Mouse (Mus musculus): ENCODE results near the gene Tfap4.
A peak's percentile ranks its signal among the peaks of the same experiment; 100 is the strongest.

The Tfap4 gene

GRCm38 (mm10) chr16:4559715-4560144, at the start of gene Tfap4:
TSS of gene Tfap4 (minus strand) at chr16:4559854.
- DNase-seq (ENCODE audit: low read depth, low spot score) = peak; percentile 70

DNA sequence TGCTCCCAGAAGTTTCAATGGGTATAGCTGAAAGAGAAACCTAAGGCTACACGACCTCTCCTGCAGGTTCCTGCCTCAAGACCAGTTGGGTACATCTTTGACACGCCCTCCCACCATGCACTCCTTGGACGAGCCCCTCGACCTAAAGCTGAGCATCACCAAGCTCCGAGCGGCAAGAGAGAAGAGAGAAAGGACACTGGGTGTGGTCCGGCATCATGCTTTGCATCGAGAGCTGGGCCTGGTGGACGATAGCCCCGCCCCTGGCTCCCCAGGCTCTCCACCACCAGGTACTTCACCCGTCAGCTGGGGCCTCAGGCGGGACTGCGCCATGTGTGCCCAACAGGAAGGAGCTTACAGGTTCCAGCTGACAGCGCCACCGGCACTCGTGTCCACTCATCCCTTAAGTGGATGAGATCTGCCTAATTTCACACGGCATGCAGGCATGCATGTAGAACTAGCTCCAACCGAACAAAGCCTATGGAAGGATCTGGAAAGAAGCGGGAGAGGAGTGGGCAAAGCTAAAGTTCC, 48.9 kb upstream of the Tfap4 start:
- no peak for DNase-seq (ENCODE audit: low read depth, low spot score)

GRCm38 (mm10) chr16:4607818-4608531, 48.3 kb upstream of the Tfap4 start:
- DNase-seq (ENCODE audit: low read depth, low spot score) = peak; percentile 62

- peak; percentile 43 for DNase-seq (ENCODE audit: low read depth, low spot score)
Observed at GRCm38 (mm10) chr16:4606431-4607084, 46.9 kb upstream of the Tfap4 start.

- DNase-seq (ENCODE audit: low read depth, low spot score) = no peak
Observed at GRCm38 (mm10) chr16:4605514-4606131, 46.0 kb upstream of the Tfap4 start.

DNA sequence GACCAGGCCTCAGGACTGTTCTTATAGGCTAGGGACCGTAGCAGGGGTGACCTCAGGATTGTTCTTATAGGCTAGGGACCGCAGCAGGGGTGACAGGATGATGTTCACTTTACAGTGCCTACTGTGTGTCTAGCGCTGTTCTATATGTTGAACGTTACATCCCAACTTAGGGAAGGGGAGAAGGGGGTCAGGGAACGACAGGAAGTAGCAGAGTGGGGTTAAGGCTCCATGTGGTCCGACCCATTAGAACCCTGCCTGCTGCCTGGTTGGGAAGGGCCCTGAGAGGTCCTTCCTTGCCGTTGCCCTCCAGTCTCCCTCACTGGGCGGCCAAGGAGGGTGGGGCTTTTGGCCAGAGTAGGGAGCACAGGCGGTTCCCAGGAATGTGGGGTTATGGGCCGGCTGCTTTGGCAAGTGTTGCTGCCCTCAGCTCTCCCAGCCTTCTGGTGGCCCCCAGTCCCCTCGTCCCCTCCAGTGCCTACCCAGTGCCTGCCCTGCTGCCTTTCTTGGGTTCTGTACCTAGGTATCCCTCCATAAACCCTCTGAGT, 44.7 kb upstream of the Tfap4 start:
- no peak for DNase-seq (ENCODE audit: low read depth, low spot score)

- no peak for DNase-seq (ENCODE audit: low read depth, low spot score)
Observed at GRCm38 (mm10) chr16:4603453-4603837, 43.8 kb upstream of the Tfap4 start.

GRCm38 (mm10) chr16:4602766-4603452, 43.3 kb upstream of the Tfap4 start:
- DNase-seq (ENCODE audit: low read depth, low spot score) = no peak

DNA sequence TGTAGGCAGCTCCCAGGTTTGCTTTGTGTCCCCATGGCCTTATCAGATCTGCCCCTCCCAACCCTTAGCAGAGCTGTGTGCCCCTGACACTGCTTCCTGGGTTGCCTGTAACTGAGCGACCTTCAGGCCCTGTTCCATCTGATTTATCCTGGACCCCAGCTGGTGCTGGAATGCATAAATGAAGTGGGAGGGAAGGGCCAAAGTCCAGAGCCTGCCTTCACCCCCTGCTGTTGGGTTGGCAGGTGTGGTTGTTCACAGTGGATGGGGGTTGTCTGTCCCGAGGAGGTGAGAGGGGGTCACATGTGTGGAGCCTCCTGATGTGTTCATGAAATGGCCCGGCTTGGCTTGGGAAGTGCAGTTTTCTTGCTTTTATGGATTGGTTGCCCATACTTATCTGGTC, 42.5 kb upstream of the Tfap4 start:
- no peak for DNase-seq (ENCODE audit: low read depth, low spot score)

DNA sequence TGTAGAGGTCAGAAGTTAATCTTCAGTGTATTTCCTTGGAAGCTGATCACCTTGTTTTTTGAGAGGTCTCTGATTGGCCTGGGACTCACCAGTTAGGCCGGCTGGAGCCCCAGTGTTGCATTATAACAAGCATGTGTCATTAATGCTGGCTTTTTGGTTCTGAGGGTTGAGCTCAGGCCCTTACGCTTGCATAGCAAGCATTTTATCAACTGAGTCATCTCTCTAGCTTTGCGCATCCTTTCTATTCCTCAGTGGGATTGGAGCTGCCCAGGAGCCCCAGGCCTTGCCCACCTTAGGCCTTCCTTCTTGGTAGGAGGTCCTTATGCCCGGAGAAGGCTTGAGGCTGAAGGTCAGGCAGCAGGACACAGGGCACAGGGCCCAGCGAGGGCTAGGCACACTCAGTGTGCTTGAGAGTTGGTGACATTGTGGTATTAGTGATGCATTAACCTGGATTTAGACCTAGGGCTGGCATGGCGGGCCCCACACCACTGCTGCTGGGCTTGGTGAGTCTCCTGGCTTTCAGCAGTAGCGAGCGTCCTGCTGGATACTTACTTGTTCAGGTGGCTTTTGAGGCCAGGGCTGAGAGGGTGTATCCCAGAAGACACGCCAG, 41.2 kb upstream of the Tfap4 start:
- DNase-seq (ENCODE audit: low read depth, low spot score) = no peak

DNA sequence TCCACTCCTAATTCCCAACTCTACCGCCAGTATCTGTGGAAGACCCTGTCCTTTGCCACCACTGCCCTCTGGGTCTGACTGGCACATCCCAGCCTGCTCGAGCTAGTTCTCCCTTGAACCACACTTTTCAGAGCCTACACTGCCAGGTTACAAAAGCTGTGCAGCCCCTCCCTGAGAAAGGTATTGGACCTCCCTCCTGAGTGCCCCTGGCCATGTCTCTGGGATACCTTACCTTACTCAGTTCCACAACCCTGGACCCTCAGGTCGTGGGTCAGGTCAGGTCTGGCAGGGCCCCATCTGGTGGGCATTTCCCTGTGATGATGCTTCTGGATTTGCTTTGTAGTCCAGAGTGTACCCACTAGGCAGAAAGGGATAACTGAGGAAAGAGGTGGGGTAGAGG, 40.0 kb upstream of the Tfap4 start:
- no peak for DNase-seq (ENCODE audit: low read depth, low spot score)

DNA sequence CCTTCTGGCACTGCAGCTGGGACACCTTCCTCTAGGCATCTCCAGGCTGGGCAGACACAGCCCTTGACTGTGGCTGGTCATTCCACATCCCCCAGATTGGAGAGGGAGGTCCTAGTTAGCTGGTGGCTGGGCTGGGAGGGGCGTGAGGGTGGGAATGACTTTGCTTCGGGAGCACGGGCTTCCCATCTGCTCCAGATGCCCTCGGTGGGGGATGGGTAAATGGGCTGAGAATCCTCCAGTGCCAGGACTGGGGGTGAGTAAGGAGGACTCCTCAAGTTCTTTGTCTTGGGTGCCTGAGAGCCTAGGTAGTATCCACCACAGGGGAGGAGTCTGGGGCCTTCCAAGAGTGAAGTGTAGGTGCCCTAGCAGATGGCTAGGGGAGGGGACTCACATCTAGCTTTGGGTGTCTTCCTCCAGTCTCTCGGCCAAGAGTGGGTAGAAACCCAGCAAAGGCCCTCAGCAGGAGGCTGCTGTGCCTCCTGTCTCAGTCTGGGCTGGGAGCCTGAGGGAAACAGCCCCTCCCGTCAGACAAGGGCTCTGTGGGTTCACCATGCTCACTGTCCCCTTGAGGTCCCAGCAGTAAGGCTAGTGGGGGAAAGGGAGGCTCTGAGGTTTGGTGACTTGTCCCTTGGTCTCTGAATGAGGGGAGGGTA, 39.4 kb upstream of the Tfap4 start:
- no peak for DNase-seq (ENCODE audit: low read depth, low spot score)

DNA sequence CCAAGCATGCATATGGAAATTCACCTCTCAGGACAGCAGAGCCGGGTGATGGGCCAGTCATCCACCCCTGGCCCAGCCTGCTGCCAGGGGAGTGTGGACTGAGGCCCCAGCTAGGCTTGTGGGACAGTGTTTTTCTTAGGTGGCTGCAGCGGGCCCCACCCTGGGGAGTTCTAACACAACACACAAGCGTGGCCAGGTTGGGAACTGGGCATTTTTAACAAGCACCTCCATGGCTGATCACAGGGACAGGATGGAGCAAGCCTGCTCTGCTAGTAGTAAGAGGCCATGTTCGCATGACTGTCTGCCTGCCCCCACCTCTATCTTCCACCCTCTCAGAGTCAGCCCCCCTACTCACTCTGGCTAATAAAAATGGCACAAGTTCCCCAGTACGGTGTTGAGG, 38.4 kb upstream of the Tfap4 start:
- DNase-seq (ENCODE audit: low read depth, low spot score) = no peak

GRCm38 (mm10) chr16:4597296-4597695, 37.6 kb upstream of the Tfap4 start:
- no peak for DNase-seq (ENCODE audit: low read depth, low spot score)

GRCm38 (mm10) chr16:4596836-4597235, 37.2 kb upstream of the Tfap4 start:
- DNase-seq (ENCODE audit: low read depth, low spot score) = no peak

GRCm38 (mm10) chr16:4596141-4596728, 36.6 kb upstream of the Tfap4 start:
- DNase-seq (ENCODE audit: low read depth, low spot score) = no peak

DNA sequence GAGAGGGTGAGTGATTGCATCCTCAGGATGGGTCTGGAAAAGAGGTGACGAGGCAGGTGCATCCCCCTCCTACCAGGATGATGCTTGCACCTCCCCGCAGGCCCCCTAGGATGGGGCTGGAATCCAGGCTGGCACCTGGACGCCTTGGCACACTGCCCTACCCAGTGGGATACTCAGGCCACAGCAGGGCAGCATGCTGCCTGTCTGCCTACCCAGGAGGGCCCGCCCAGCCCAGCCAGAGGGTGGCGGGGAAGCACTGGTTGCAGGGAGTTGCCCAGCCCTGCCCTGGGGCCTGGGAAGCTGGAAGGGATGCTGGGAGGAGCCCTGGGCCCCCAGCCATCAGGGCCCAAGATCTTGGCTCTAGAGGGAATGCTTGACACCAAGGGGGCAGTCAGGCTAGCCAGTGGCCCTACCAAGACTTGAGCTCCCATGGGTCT, 35.9 kb upstream of the Tfap4 start:
- DNase-seq (ENCODE audit: low read depth, low spot score) = no peak

DNA sequence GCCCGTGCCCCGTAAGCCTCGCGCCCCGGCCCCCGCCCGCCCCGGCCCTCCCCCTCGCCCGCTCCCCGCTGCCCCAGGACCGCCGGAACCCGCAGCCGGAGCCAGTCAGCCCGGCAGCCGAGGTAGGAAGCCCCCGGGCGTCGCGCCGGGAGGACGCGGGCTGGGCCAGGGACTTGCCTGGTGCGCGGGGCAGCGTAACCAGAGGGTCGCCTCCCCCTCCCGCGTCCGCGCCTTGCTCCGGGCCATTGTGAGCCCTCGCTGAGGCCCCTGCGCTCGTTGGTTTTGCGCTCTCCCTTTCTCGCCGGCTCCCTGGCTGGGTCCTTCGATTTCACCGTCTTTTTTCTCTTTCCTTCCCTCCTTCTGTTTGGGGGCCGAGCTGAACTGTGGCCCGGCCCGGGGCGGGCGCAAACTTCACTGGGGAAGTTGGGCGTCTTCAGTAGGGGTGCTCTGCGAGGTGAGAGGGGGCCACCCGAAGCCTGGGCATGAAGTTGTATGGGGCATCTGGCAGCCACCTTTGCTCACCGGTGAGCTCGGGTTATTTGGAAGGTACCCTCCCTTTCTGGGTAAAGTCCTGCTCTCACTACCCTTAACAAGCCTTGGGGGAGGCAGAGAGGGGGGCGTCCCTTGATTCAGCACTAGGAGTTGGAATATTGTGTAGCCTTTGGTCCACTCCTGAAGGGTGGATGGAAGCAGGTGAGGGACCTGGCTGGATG, 35.3 kb upstream of the Tfap4 start:
- no peak for DNase-seq (ENCODE audit: low read depth, low spot score)

DNA sequence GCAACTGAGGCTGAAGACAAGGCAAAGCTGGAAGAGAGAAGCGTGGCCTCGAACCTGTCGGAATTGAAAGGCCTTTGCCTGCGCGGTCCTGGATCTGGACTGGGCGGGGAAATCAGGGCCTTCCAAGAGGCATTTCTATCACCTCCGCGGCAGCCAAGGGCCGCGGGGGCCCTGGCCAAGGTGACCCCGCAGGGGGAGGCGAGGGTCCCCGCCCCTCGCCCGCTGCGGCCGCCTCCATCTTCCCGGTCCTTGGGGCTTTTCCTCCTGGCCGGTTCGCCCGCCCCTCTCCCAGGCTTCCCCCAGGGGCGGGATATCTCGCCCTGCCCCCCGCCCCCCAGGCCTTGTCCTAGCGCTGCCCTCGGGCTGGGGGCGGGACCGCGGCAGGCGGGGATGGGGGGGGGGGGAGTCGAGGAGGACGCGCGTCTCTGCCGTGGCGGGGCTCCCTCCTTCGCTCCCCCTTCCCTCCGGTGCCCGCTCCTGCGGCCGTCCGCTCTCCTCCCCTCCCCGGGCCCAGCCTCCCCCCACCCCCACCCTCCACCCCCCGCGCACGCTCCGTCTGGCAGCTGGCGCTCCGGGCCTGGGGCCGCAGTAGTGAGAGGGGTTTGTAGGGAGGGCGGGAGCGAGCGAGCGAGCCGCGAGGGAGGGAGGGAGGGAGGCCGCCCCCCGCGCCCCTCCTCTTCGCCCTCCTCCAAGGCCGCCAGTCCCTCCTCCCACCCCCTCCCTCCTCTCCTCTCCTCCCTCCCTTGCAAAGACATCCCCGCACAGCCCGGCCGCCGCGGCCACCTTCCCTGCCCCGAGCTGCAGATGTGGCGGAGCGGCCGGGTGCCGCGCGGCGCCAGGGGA, 34.5 kb upstream of the Tfap4 start, which contains the start of gene Glis2:
TSS of gene Glis2 (plus strand) at position 743 of the 843 bp plus-strand sequence.
- peak; percentile 78 for DNase-seq (ENCODE audit: low read depth, low spot score)
